Mouse (Mus musculus) c-Kit-positive CD71-negative TER-119-negative erythroid progenitor cells, embryonic 14.5 days (primary cell): ENCODE measurements around the gene Crx.

Source experiments
- DNase-seq: peaks from one replicate; pipeline ENCODE4 v3.0.0-alpha.2; 2013; ENCODE audit warnings: low read depth

Crx gene

GRCm38 (mm10) chr7:15859657-15860056, 20.1 kb downstream of the Crx start:
- no peak for DNase-seq

- DNase-seq: no peak
Observed at GRCm38 (mm10) chr7:15839578-15839977, 40.2 kb downstream of the Crx start, which contains the start of gene Obox6. TSS of gene Obox6 (minus strand) at chr7:15839678.
